Mouse (Mus musculus): ENCODE measurements around the gene Mapk13.

DNA sequence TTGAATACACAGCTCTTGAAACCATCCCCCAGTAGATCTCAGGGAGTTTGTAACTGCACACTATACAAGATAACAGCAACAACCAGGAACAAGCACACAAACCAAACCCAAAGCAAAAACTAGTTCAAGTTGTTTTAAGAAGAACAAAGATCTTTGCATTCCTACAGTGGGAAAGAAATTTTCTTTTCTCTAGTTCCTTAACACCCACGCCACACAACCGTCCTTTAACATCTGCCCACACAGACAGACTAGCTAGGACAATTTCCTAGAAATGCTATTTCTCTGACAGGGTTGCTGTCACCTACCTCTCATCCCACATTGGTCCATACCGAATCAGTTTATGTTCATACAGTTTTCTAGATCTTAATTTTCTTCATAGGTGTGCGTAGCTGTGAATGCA, 27.9 kb downstream of the Mapk13 start:
- no peak for TF ChIP-seq CTCF (IDR thresholded peaks at IDR 0.05; ENCODE audit: low read depth, low read length)
- TF ChIP-seq GATA2 (IDR thresholded peaks at IDR 0.05; ENCODE audit: borderline replicate concordance, low read depth, low read length) = no peak
- TF ChIP-seq GATA1 (IDR thresholded peaks at IDR 0.05; ENCODE audit: borderline replicate concordance, low read length) = no peak
